Mouse (Mus musculus) thymus, postnatal 14 days (tissue): Measurements from ENCODE around the gene Elavl1.
"Not testable (repeated sequence)": the region's sequence is repeated elsewhere in the genome, so short reads cannot be mapped to it uniquely, and the experiment has no call there.

Source experiments
- DNase-seq: peaks from one replicate; pipeline ENCODE4 v3.0.0; 2021

Gene Elavl1

GRCm38 (mm10) chr8:4324983-4325750 is at the start of gene Elavl1, which contains the start of gene Ccl25:
Elavl1 (minus strand) TSS chr8:4325413.
Ccl25 (plus strand) TSS chr8:4325210.
- DNase-seq = peak; percentile 97

- DNase-seq = no peak
These were observed 47.4 kb upstream of the Elavl1 start for GRCm38 (mm10) chr8:4372657-4373056.

GRCm38 (mm10) chr8:4370078-4370477 is 44.9 kb upstream of the Elavl1 start:
- DNase-seq = peak; percentile 43

GRCm38 (mm10) chr8:4368470-4368869 is 43.3 kb upstream of the Elavl1 start:
- no peak for DNase-seq

- DNase-seq = no peak
These were observed 42.6 kb upstream of the Elavl1 start for GRCm38 (mm10) chr8:4367808-4368207.

GRCm38 (mm10) chr8:4366189-4366588 is 41.0 kb upstream of the Elavl1 start:
- DNase-seq = no peak

GRCm38 (mm10) chr8:4360922-4361321 is 35.7 kb upstream of the Elavl1 start:
- no peak for DNase-seq

GRCm38 (mm10) chr8:4359362-4359761 is 34.1 kb upstream of the Elavl1 start:
- DNase-seq = no peak

GRCm38 (mm10) chr8:4355455-4355854 is 30.2 kb upstream of the Elavl1 start:
- DNase-seq = no peak

- DNase-seq = no peak
These were observed 29.3 kb upstream of the Elavl1 start for GRCm38 (mm10) chr8:4354516-4354915.

GRCm38 (mm10) chr8:4353741-4354140 is 28.5 kb upstream of the Elavl1 start:
- no peak for DNase-seq

- not testable (repeated sequence) for DNase-seq
These were observed 27.3 kb upstream of the Elavl1 start for GRCm38 (mm10) chr8:4352562-4352961.

- no peak for DNase-seq
These were observed 25.4 kb upstream of the Elavl1 start for GRCm38 (mm10) chr8:4350618-4351017.

GRCm38 (mm10) chr8:4349335-4349734 is 24.1 kb upstream of the Elavl1 start:
- DNase-seq = no peak

GRCm38 (mm10) chr8:4348275-4348674 is 23.1 kb upstream of the Elavl1 start:
- no peak for DNase-seq

- DNase-seq = no peak
These were observed 22.4 kb upstream of the Elavl1 start for GRCm38 (mm10) chr8:4347661-4348060.

- DNase-seq = no peak
These were observed 15.0 kb upstream of the Elavl1 start for GRCm38 (mm10) chr8:4340207-4340606.

GRCm38 (mm10) chr8:4335678-4336077 is 10.5 kb upstream of the Elavl1 start:
- no peak for DNase-seq

GRCm38 (mm10) chr8:4333966-4334365 is 8.8 kb upstream of the Elavl1 start:
- no peak for DNase-seq

- DNase-seq = no peak
These were observed 3.8 kb upstream of the Elavl1 start for GRCm38 (mm10) chr8:4329000-4329399.

- no peak for DNase-seq
These were observed 481 bp upstream of the Elavl1 start for GRCm38 (mm10) chr8:4325751-4326036.

GRCm38 (mm10) chr8:4324525-4324924 is 688 bp downstream of the Elavl1 start:
- no peak for DNase-seq

GRCm38 (mm10) chr8:4323917-4324316 is 1.3 kb downstream of the Elavl1 start:
- DNase-seq = no peak

- DNase-seq = peak; percentile 89
These were observed 2.7 kb downstream of the Elavl1 start for GRCm38 (mm10) chr8:4322470-4322869.

- DNase-seq = no peak
These were observed 4.2 kb downstream of the Elavl1 start for GRCm38 (mm10) chr8:4321031-4321430.
